In the genomic region with DNA sequence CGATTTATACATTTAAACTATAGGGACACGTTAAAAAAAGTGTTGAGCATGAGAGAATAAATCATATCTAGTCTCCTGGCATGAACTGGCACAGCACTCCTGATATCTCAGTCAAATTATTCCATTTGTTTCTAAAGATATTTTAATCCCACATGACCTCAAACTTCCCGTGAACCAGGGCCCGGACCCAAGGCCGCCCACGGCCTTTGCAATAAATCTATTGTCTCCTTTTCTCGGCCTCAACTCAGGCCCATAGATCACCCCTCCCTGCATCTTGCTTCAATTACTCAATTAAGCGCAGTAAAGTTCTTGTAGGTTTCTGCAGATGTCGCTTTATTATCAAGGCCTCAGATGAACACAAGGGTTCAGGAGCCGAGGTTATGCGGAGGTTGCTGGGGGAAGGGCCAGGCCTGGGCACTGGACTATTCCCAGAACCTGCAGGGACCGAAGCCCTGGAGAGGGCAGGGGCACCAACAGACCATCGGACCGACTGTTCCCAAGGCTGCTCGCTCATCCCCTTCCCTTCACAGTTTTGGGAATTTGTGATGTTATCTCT, we compare ENCODE assay signal across 21 mouse cellular contexts.
A peak's percentile ranks its signal among the peaks of the same experiment; 100 is the strongest.
DNase-seq lines count a peak whose midpoint lies in the region; ATAC-seq and TF ChIP-seq lines count a peak whose summit lies in the region.
"Had no signal": no experiment of that assay in that cellular context is flagged by ENCODE, and none has a peak within 500 bp of the region (broad histone marks: within the 10 kb centered on the region; RNA-seq: fewer than 3 reads in every experiment).

No protein-coding gene starts in this region.

- 25% methylated on average over 15 of the region's 15 CpGs for WGBS in kidney, embryonic 15.5 days
- 70% methylated on average over 15 of the region's 15 CpGs for WGBS in kidney, adult 2 months

- H3K27ac ChIP-seq in kidney, embryonic 15.5 days: no peak overlapping the region
- no peak overlapping the region for H3K27ac ChIP-seq in kidney, adult 2 months (ENCODE audit: insufficient read depth, low read depth, low read length)
- H3K27ac ChIP-seq: embryonic facial prominence, embryonic 13.5 days; heart, embryonic 13.5 days; hindbrain, embryonic 13.5 days; midbrain, embryonic 10.5 days; neural tube, embryonic 13.5 days had no signal

- no peak overlapping the region for H3K4me3 ChIP-seq in kidney, embryonic 15.5 days (replicated peaks)
- H3K4me3 ChIP-seq in kidney, adult 2 months (ENCODE audit: insufficient read depth, low read depth, low read length): no peak overlapping the region
- H3K4me3 ChIP-seq: embryonic facial prominence, embryonic 13.5 days; heart, embryonic 13.5 days; hindbrain, embryonic 13.5 days; midbrain, embryonic 10.5 days; neural tube, embryonic 13.5 days had no signal

- no peak for DNase-seq in kidney, adult 2 months
- peak; percentile 43 to 61 for DNase-seq in adrenal gland, postnatal 36 days
- DNase-seq in forelimb bud, embryonic 11.5 days (ENCODE audit: low read depth, low spot score): peak; percentile 67
- no peak for DNase-seq in layer of hippocampus, postnatal 14 days (ENCODE audit: low spot score in 2 of 2)
- DNase-seq in gastrocnemius, postnatal 10 days: no peak
- DNase-seq in thymus, postnatal 4 days: no peak
- DNase-seq: B cell, adult 2 months; cerebellum, adult 18-20 months; cerebellum, postnatal 25 days; left cerebral cortex, postnatal 4 days; lung, adult 18-20 months; lung, postnatal 36 days; thymus, postnatal 25 days had no signal

- TF ChIP-seq POLR2A in kidney, adult 2 months (IDR thresholded peaks at IDR 0.05; ENCODE audit: low read depth, low read length): no peak

- no peaks in the 10 kb centered on the region for H3K9me3 ChIP-seq in kidney, embryonic 15.5 days (replicated peaks)
- H3K9me3 ChIP-seq: embryonic facial prominence, embryonic 13.5 days; heart, embryonic 13.5 days; hindbrain, embryonic 13.5 days; midbrain, embryonic 10.5 days; neural tube, embryonic 13.5 days had no signal

- peaks cover 31% of the 10 kb centered on the region for H3K4me1 ChIP-seq in kidney, embryonic 15.5 days
- peaks cover 7% of the 10 kb centered on the region for H3K4me1 ChIP-seq in kidney, adult 2 months (ENCODE audit: control insufficient read depth, insufficient read depth, low read length)
- H3K4me1 ChIP-seq: heart, embryonic 13.5 days had no signal

- ATAC-seq in kidney, embryonic 15.5 days (replicated peaks; ENCODE audit: low FRiP score): no peak
- ATAC-seq: forebrain, embryonic 16.5 days had no signal

- H3K9ac ChIP-seq in kidney, embryonic 15.5 days: no peak overlapping the region
- H3K9ac ChIP-seq: embryonic facial prominence, embryonic 13.5 days; heart, embryonic 13.5 days; hindbrain, embryonic 13.5 days; neural tube, embryonic 13.5 days had no signal

- H3K27me3 ChIP-seq in kidney, embryonic 15.5 days: no peaks in the 10 kb centered on the region
- H3K27me3 ChIP-seq in kidney, adult 2 months (replicated peaks; ENCODE audit: control insufficient read depth, insufficient read depth, low read length): no peaks in the 10 kb centered on the region; the same call in 1 of the 2 replicates
- H3K27me3 ChIP-seq: embryonic facial prominence, embryonic 13.5 days; hindbrain, embryonic 13.5 days had no signal

- TF ChIP-seq CTCF in kidney, adult 2 months (conservative IDR thresholded peaks at IDR 0.05; ENCODE audit: insufficient read depth, insufficient read length, low read depth, low read length): no peak

- no peaks in the 10 kb centered on the region for H3K36me3 ChIP-seq in kidney, embryonic 15.5 days
- no peaks in the 10 kb centered on the region for H3K36me3 ChIP-seq in kidney, adult 2 months (ENCODE audit: control insufficient read depth, insufficient read depth, low read length)
- H3K36me3 ChIP-seq: embryonic facial prominence, embryonic 13.5 days; heart, embryonic 13.5 days; hindbrain, embryonic 13.5 days; midbrain, embryonic 10.5 days; neural tube, embryonic 13.5 days had no signal

- 0 out of 2 replicates have a peak overlapping the region, but pooled peaks have one; percentile 5 for H3K4me2 ChIP-seq in kidney, embryonic 15.5 days
- H3K4me2 ChIP-seq: embryonic facial prominence, embryonic 13.5 days; heart, embryonic 13.5 days; hindbrain, embryonic 13.5 days; liver, embryonic 11.5 days; neural tube, embryonic 13.5 days had no signal

Comparison
In these comparisons a context has a peak if more than half of its experiments do, and no peak if none do; other contexts are left out.
1. DNase-seq: peak in adrenal gland, postnatal 36 days (2 of 2) and forelimb bud, embryonic 11.5 days (single experiment); none in kidney, adult 2 months (single experiment), layer of hippocampus, postnatal 14 days (0 of 2), gastrocnemius, postnatal 10 days (single experiment) and thymus, postnatal 4 days (single experiment).